Mouse (Mus musculus): ENCODE results near the gene Fermt2. TPM values are rescaled to one million over a fixed set of nuclear protein-coding genes. Genes with fewer than 3 reads are reported as not detected.

Fermt2 gene
- polyA plus RNA-seq, 1 experiment from 2014 or later: 245 TPM

DNA sequence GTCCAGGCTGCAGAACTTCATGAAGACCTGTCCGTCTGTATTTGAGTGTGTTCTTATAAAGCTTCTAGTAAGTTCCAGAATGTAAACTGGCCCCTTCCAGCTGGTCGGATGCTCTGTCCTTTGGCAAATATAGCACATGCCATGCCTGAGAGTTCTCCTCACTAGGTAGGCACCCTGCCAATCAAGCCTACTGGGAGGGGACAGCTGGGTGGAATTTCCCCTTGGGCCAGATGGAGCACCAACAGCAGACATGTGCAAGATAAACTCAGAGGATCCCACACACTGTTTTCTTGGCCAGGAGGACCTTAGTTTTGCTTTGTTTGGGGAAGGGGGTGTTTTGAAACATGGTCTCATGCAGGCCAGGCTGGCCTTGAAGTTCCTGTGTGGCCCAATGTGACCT is 23.9 kb upstream of the Fermt2 start:
- H3K36me3 ChIP-seq (ENCODE audit: control insufficient read depth, insufficient read depth, low read length): no peaks in the 10 kb centered on the region
- H3K9ac ChIP-seq (replicated peaks; ENCODE audit: low read depth, low read length): no peak overlapping the region
- no peak overlapping the region for H3K27ac ChIP-seq (ENCODE audit: low read length)
- no peak overlapping the region for H3K4me2 ChIP-seq (replicated peaks; ENCODE audit: low read depth, low read length)
- H3K4me1 ChIP-seq (ENCODE audit: control insufficient read depth, insufficient read depth, low read length): no peaks in the 10 kb centered on the region
- H3K27me3 ChIP-seq (ENCODE audit: control insufficient read depth, insufficient read depth, low read length): no peaks in the 10 kb centered on the region
- 70% methylated on average over 2 of the region's 2 CpGs for WGBS
- no peak for ATAC-seq (ENCODE audit: insufficient number of reproducible peaks, insufficient read depth, low FRiP score, low read depth)
- no peak overlapping the region for H3K4me3 ChIP-seq (ENCODE audit: low read depth, low read length)
- H3K9me3 ChIP-seq (ENCODE audit: control insufficient read depth, low read depth, low read length): no peaks in the 10 kb centered on the region

DNA sequence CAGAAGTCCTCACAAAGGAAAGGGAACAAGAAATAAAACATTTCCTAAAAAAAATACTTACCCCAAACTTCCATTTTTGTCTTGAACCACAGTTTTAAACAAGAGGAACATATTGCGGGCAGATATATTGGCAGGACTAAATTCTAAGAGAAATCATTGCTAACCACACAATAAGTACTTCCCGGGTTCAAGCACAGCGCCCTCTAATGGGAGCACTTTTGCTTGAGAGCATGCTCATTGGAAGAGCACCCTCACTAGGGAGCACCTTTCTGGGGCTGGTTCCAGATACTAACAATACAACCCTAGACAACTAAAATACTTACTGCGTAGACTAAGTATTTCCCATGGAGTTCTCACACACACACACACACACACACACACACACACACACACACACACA is 22.5 kb upstream of the Fermt2 start:
- Histone ChIP-seq H3K27me3 (ENCODE audit: control insufficient read depth, insufficient read depth, low read length) (no peaks in the 10 kb centered on the region), H3K27ac (ENCODE audit: low read length) (no peak overlapping the region), H3K9ac (replicated peaks; ENCODE audit: low read depth, low read length) (no peak overlapping the region), H3K4me3 (ENCODE audit: low read depth, low read length) (no peak overlapping the region), H3K36me3 (ENCODE audit: control insufficient read depth, insufficient read depth, low read length) (no peaks in the 10 kb centered on the region), H3K9me3 (ENCODE audit: control insufficient read depth, low read depth, low read length) (no peaks in the 10 kb centered on the region), H3K4me2 (replicated peaks; ENCODE audit: low read depth, low read length) (no peak overlapping the region), H3K4me1 (ENCODE audit: control insufficient read depth, insufficient read depth, low read length) (no peaks in the 10 kb centered on the region)
- no peak for ATAC-seq (ENCODE audit: insufficient number of reproducible peaks, insufficient read depth, low FRiP score, low read depth)
- WGBS: 69% methylated on average over 4 of the region's 4 CpGs

DNA sequence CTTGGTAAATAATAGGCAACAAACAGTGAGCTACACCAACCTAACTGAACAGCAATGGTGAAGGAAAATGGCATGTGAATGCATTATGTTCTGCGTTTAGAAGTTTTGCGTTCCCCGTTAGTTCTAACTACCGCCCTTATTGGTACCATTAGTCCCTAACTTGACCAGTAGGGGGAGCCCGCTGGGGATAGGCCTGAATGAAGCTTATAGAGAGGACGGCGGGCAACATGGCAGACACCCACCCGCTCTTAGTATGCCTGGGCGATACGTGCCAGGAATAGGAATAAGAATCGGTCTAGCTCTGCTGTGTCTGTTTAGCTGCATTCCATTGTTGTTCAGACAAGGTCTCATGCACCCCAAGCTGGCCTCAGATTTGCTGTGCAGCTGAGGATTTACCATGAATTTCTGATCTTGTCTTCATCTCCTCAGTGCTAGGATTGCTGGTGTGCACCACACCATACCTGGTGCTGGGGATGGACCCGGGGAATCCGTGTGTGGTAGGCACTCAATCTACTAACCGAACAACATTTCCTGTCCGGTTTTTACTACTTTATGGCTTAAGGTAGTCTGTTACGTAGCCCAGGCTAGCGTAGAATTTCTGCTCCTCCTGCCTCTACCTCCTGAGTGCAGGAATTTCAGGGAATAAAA is 21.3 kb upstream of the Fermt2 start:
- no peaks in the 10 kb centered on the region for H3K4me1 ChIP-seq (ENCODE audit: control insufficient read depth, insufficient read depth, low read length)
- no peak overlapping the region for H3K4me2 ChIP-seq (replicated peaks; ENCODE audit: low read depth, low read length)
- no peaks in the 10 kb centered on the region for H3K9me3 ChIP-seq (ENCODE audit: control insufficient read depth, low read depth, low read length)
- 64% methylated on average over 17 of the region's 17 CpGs for whole genome bisulfite sequencing
- no peaks in the 10 kb centered on the region for H3K36me3 ChIP-seq (ENCODE audit: control insufficient read depth, insufficient read depth, low read length)
- H3K27me3 ChIP-seq (ENCODE audit: control insufficient read depth, insufficient read depth, low read length): no peaks in the 10 kb centered on the region
- H3K4me3 ChIP-seq (ENCODE audit: low read depth, low read length): no peak overlapping the region
- no peak for ATAC-seq (ENCODE audit: insufficient number of reproducible peaks, insufficient read depth, low FRiP score, low read depth)
- H3K27ac ChIP-seq (ENCODE audit: low read length): no peak overlapping the region
- no peak overlapping the region for H3K9ac ChIP-seq (replicated peaks; ENCODE audit: low read depth, low read length)

DNA sequence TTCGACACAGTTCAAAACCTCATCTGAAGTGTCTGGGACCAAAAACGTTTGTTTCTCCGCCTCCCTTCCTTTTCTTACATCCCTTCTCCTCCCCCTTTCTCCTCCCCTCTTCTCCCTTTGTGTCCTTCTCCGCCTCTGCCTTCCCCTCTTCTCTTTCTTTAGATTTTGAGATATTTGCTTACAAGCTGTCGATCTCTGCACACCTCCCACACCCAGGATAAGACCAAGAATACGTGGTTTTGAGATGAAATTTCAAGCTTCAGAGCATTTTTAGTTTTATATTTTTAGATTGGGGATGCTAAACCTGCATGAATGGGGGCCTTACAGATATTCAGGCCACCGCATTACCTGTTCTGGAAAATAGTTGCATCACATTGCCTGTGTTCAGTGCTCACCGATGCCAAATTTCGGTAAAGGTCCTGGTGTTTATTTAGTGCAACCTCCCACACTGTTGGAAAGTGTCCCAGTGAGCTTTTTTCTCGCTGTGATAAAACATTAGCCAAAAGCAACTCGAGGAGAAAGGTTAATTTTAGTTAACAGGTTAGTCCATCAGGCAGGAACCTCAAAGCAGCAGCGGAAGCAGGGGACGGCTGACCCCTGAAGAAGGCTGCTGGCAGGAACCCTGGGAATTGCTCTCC is 20.2 kb upstream of the Fermt2 start:
- Histone ChIP-seq H3K9me3 (ENCODE audit: control insufficient read depth, low read depth, low read length) (no peaks in the 10 kb centered on the region), H3K36me3 (ENCODE audit: control insufficient read depth, insufficient read depth, low read length) (no peaks in the 10 kb centered on the region), H3K27me3 (ENCODE audit: control insufficient read depth, insufficient read depth, low read length) (no peaks in the 10 kb centered on the region), H3K4me1 (ENCODE audit: control insufficient read depth, insufficient read depth, low read length) (no peaks in the 10 kb centered on the region), H3K9ac (replicated peaks; ENCODE audit: low read depth, low read length) (no peak overlapping the region), H3K4me3 (ENCODE audit: low read depth, low read length) (no peak overlapping the region), H3K4me2 (replicated peaks; ENCODE audit: low read depth, low read length) (no peak overlapping the region), H3K27ac (ENCODE audit: low read length) (no peak overlapping the region)
- 63% methylated on average over 13 of the region's 13 CpGs for WGBS
- no peak for ATAC-seq (ENCODE audit: insufficient number of reproducible peaks, insufficient read depth, low FRiP score, low read depth)

DNA sequence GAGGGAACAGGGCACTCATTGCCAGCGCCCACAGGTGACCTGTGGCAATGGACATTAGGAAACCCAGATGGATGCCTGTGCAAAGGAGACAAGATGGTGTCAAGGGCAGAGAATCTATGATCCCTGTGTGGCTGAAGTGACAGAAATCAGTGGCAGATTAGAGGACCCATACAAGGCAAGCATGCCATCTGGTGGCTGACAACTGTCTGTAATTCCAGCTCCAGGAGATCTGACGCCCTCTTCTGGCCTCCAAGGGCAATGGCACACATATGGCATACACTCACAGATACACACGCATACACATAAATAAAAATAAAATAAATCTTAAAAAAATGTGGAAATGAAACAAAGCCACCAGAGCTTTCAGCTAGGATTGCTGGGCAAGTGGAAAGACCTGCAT is 18.2 kb upstream of the Fermt2 start:
- H3K4me3 ChIP-seq (ENCODE audit: low read depth, low read length): no peak overlapping the region
- H3K4me2 ChIP-seq (replicated peaks; ENCODE audit: low read depth, low read length): no peak overlapping the region
- no peaks in the 10 kb centered on the region for H3K27me3 ChIP-seq (ENCODE audit: control insufficient read depth, insufficient read depth, low read length)
- H3K9me3 ChIP-seq (ENCODE audit: control insufficient read depth, low read depth, low read length): no peaks in the 10 kb centered on the region
- WGBS: 70% methylated on average over 3 of the region's 3 CpGs
- no peaks in the 10 kb centered on the region for H3K36me3 ChIP-seq (ENCODE audit: control insufficient read depth, insufficient read depth, low read length)
- no peak overlapping the region for H3K27ac ChIP-seq (ENCODE audit: low read length)
- H3K9ac ChIP-seq (replicated peaks; ENCODE audit: low read depth, low read length): no peak overlapping the region
- ATAC-seq (ENCODE audit: insufficient number of reproducible peaks, insufficient read depth, low FRiP score, low read depth): no peak
- no peaks in the 10 kb centered on the region for H3K4me1 ChIP-seq (ENCODE audit: control insufficient read depth, insufficient read depth, low read length)

DNA sequence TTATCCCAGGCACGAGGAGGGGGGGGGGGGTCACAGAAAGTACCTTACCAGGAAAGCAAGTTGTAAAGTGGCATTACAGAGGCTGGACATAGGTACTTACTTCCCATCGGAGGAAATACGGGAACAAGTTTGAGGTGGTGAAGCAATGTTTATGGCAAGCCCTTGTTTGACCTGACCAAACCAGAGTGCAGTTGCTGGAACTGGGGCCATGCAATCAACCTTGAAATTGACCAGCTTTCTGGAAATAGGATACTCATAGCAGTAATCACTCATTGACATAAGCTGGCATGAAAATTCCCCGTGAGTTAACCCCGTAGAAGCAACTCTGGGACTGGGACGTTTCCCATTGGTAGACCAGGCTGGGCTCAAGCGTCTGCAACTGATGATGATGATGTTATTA is 15.0 kb upstream of the Fermt2 start:
- H3K4me2 ChIP-seq (replicated peaks; ENCODE audit: low read depth, low read length): no peak overlapping the region
- H3K9me3 ChIP-seq (ENCODE audit: control insufficient read depth, low read depth, low read length): no peaks in the 10 kb centered on the region
- H3K9ac ChIP-seq (replicated peaks; ENCODE audit: low read depth, low read length): no peak overlapping the region
- H3K4me3 ChIP-seq (ENCODE audit: low read depth, low read length): no peak overlapping the region
- no peak for ATAC-seq (ENCODE audit: insufficient number of reproducible peaks, insufficient read depth, low FRiP score, low read depth)
- no peaks in the 10 kb centered on the region for H3K27me3 ChIP-seq (ENCODE audit: control insufficient read depth, insufficient read depth, low read length)
- WGBS: 85% methylated on average over 7 of the region's 7 CpGs
- H3K36me3 ChIP-seq (ENCODE audit: control insufficient read depth, insufficient read depth, low read length): no peaks in the 10 kb centered on the region
- no peaks in the 10 kb centered on the region for H3K4me1 ChIP-seq (ENCODE audit: control insufficient read depth, insufficient read depth, low read length)
- H3K27ac ChIP-seq (ENCODE audit: low read length): no peak overlapping the region

DNA sequence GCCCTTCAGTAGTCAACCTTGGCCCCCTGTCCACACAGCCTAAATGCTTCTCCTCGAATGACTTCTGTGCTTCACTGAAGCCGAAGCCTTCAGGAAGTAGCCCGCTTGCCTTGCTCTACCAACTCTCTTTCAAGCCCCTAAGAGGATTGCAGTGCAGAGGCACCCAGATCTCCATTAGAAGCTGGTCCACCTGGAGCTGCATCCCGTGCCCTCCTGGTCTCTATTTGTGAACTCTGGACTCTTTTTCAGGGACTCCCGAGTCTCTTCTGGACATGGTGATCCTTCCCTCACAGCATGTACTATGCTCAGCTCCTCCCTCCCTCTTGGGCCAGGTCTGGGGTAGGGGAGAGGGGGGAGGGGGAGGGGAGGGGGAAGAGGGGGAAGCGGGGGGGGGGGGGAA is 14.1 kb upstream of the Fermt2 start:
- no peak for ATAC-seq (ENCODE audit: insufficient number of reproducible peaks, insufficient read depth, low FRiP score, low read depth)
- Histone ChIP-seq H3K4me1 (ENCODE audit: control insufficient read depth, insufficient read depth, low read length) (no peaks in the 10 kb centered on the region), H3K4me2 (replicated peaks; ENCODE audit: low read depth, low read length) (no peak overlapping the region), H3K4me3 (ENCODE audit: low read depth, low read length) (no peak overlapping the region), H3K36me3 (ENCODE audit: control insufficient read depth, insufficient read depth, low read length) (no peaks in the 10 kb centered on the region), H3K9ac (replicated peaks; ENCODE audit: low read depth, low read length) (no peak overlapping the region), H3K27ac (ENCODE audit: low read length) (no peak overlapping the region), H3K9me3 (ENCODE audit: control insufficient read depth, low read depth, low read length) (no peaks in the 10 kb centered on the region), H3K27me3 (ENCODE audit: control insufficient read depth, insufficient read depth, low read length) (no peaks in the 10 kb centered on the region)
- 66% methylated on average over 5 of the region's 6 CpGs for WGBS

DNA sequence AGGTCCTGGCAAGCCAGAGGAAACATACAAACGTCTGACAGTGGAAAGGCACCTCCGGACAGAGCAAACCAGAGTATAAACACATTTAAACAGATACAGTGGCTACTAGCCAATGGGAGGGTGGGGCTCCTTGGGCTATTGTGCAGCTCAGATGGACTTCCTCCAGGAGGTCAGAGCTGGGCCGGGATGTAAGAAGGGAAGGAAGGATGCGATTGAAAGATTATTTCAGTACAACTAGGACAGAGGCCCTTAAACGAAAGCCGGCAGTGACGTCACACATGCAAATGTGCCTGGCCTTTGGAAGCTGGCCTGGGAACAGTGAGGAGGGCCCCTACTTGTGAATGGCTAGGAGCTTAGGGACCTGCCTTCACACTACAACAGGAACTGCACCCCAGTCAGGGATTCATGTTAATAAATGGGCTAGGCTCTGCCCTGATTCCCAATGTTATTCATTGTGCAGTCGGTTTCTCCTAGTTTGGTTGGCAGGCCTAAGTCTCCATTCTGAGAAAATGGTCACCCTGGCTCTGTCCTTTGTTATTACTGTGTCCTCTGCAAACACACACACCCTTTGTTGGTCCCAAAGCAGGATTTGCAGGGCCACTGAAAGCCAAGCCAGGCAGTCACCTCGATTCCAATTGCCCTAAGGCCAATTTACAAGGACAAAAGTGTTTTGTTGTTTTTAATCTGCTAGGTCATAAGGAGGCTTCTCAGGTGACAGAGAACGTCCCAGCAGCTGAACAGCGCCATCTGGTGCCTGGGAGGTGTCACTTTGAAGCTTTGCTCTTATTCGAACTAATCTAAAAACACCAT is 9.9 kb upstream of the Fermt2 start:
- Histone ChIP-seq H3K27me3 (ENCODE audit: control insufficient read depth, insufficient read depth, low read length) (no peaks in the 10 kb centered on the region), H3K4me2 (replicated peaks; ENCODE audit: low read depth, low read length) (no peak overlapping the region), H3K9me3 (ENCODE audit: control insufficient read depth, low read depth, low read length) (no peaks in the 10 kb centered on the region), H3K4me1 (ENCODE audit: control insufficient read depth, insufficient read depth, low read length) (no peaks in the 10 kb centered on the region), H3K9ac (replicated peaks; ENCODE audit: low read depth, low read length) (no peak overlapping the region), H3K4me3 (ENCODE audit: low read depth, low read length) (no peak overlapping the region), H3K36me3 (ENCODE audit: control insufficient read depth, insufficient read depth, low read length) (no peaks in the 10 kb centered on the region), H3K27ac (ENCODE audit: low read length) (peak overlapping the region; percentile 30; the same call in 1 of the 2 replicates)
- ATAC-seq (ENCODE audit: insufficient number of reproducible peaks, insufficient read depth, low FRiP score, low read depth): peak; percentile 65; the same call in 1 of the 2 replicates
- WGBS: 31% methylated on average over 12 of the region's 12 CpGs
